Mouse (Mus musculus) liver, embryonic 18 days (tissue): ENCODE measurements around the gene Slc17a2. TPM values are rescaled to one million over a fixed set of nuclear protein-coding genes. Genes with fewer than 3 reads are reported as not detected.

ENCODE experiments used
- polyA plus RNA-seq: library from polyadenylated mRNA; depleted of rRNA; stranded (reverse); fragments of >200 nt; gene quantifications from 2 replicates; pipeline ENCODE4 v1.2.3, GENCODE M21; 2012; rRNA removed

Slc17a2 gene
- polyA plus RNA-seq = 17.4 and 22.1 TPM in 2 replicates

GRCm38 (mm10) chr13:23806422-23807052 lies at the start of gene Slc17a2:
TSS of gene Slc17a2 (plus strand) at chr13:23806993.

GRCm38 (mm10) chr13:23760972-23761864 lies 45.6 kb upstream of the Slc17a2 start, which contains the start of gene Hist1h4a:
TSS of gene Hist1h4a (minus strand) at chr13:23761230.

GRCm38 (mm10) chr13:23761871-23762821 lies 44.6 kb upstream of the Slc17a2 start, which contains the start of gene Hist1h3a:
TSS of gene Hist1h3a (minus strand) at chr13:23762386.

GRCm38 (mm10) chr13:23763586-23764323 lies 43.0 kb upstream of the Slc17a2 start, which contains the start of gene Hist1h1a:
TSS of gene Hist1h1a (plus strand) at chr13:23763666.

DNA sequence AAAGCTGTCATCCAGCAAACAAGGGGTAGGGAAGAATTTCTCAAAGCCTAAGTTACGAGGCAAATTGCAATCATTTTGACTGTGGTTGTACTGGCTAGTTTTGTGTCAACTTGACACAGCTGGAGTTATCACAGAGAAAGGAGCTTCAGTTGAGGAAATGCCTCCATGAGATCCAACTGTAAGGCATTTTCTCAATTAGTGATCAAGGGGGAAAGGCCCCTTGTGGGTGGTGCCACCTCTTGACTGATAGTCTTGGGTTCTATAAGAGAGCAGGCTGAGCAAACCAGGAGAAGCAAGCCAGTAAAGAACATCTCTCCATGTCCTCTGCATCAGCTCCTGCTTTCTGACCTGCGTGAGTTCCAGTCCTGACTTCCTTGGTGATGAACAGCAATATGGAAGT lies 37.2 kb upstream of the Slc17a2 start, which contains the start of gene Trim38:
Gene Trim38, plus strand, starts transcription at position 301 of the 400 bp plus-strand sequence.

GRCm38 (mm10) chr13:23839308-23839707 lies 32.5 kb downstream of the Slc17a2 start, which contains the start of gene Slc17a3:
TSS of gene Slc17a3 (plus strand) at chr13:23839434.

GRCm38 (mm10) chr13:23867405-23867804 lies 60.6 kb downstream of the Slc17a2 start, which contains the start of gene Slc17a1:
TSS of gene Slc17a1 (plus strand) at chr13:23867750.

Other genes with a start within 250 kb of the Slc17a2 start
- 9.6 and 10.2 TPM in 2 replicates for gene Hist1h3e, start 244.6 kb upstream of the Slc17a2 start, polyA plus RNA-seq
- 5.8 and 7.7 TPM in 2 replicates for gene Hist1h2ae, start 235.8 kb upstream of the Slc17a2 start, polyA plus RNA-seq
- gene Hist1h2bg, start 235.6 kb upstream of the Slc17a2 start, polyA plus RNA-seq = 17.2 and 22.8 TPM in 2 replicates
- 6.0 and 6.2 TPM in 2 replicates for gene Hist1h2bf, start 232.8 kb upstream of the Slc17a2 start, polyA plus RNA-seq
- gene Hist1h2ad, start 232.6 kb upstream of the Slc17a2 start, polyA plus RNA-seq = 3.7 and 4.7 TPM in 2 replicates
- gene Hist1h3d, start 231.2 kb upstream of the Slc17a2 start, polyA plus RNA-seq = 8.9 and 13.3 TPM in 2 replicates
- 3.9 and 4.3 TPM in 2 replicates for gene Hist1h4d, start 225.4 kb upstream of the Slc17a2 start, polyA plus RNA-seq
- gene Hist1h2be, start 185.9 kb upstream of the Slc17a2 start, polyA plus RNA-seq = 1.4 and 2.2 TPM in 2 replicates
- gene Hist1h1e, start 184.4 kb upstream of the Slc17a2 start, polyA plus RNA-seq = 3.3 and 4.1 TPM in 2 replicates
- 0.76 and 1.2 TPM in 2 replicates for gene Hist1h2ac, start 123.0 kb upstream of the Slc17a2 start, polyA plus RNA-seq
- 165 and 208 TPM in 2 replicates for gene Hist1h2bc, start 122.8 kb upstream of the Slc17a2 start, polyA plus RNA-seq
- not detected in 2 replicates for gene Hist1h1t, start 111.2 kb upstream of the Slc17a2 start, polyA plus RNA-seq
- 2.3 and 3.2 TPM in 2 replicates for gene Hist1h4c, start 108.5 kb upstream of the Slc17a2 start, polyA plus RNA-seq
- gene Hfe, start 96.1 kb upstream of the Slc17a2 start, polyA plus RNA-seq = 10.0 and 10.7 TPM in 2 replicates
- 40.4 and 60.9 TPM in 2 replicates for gene Hist1h1c, start 68.2 kb upstream of the Slc17a2 start, polyA plus RNA-seq
- gene Hist1h3c, start 61.4 kb upstream of the Slc17a2 start, polyA plus RNA-seq = 16.3 and 21.4 TPM in 2 replicates
- gene Hist1h2bb, start 60.3 kb upstream of the Slc17a2 start, polyA plus RNA-seq = 5.1 and 8.2 TPM in 2 replicates
- gene Hist1h2ab, start 55.9 kb upstream of the Slc17a2 start, polyA plus RNA-seq = 13.7 and 14.6 TPM in 2 replicates
- 14.5 and 19.5 TPM in 2 replicates for gene Hist1h3b, start 54.7 kb upstream of the Slc17a2 start, polyA plus RNA-seq
- 7.3 and 11.1 TPM in 2 replicates for gene Hist1h4b, start 50.0 kb upstream of the Slc17a2 start, polyA plus RNA-seq
- 2.8 and 3.4 TPM in 2 replicates for gene Hist1h4a, start 45.8 kb upstream of the Slc17a2 start, polyA plus RNA-seq
- gene Hist1h3a, start 44.6 kb upstream of the Slc17a2 start, polyA plus RNA-seq = 11.4 and 14.3 TPM in 2 replicates
- gene Hist1h1a, start 43.3 kb upstream of the Slc17a2 start, polyA plus RNA-seq = 3.2 and 4.1 TPM in 2 replicates
- gene Trim38, start 37.1 kb upstream of the Slc17a2 start, polyA plus RNA-seq = not detected in 2 replicates
- 12.0 and 12.9 TPM in 2 replicates for gene Slc17a3, start 32.4 kb downstream of the Slc17a2 start, polyA plus RNA-seq
- 0.71 and 0.93 TPM in 2 replicates for gene Slc17a1, start 60.8 kb downstream of the Slc17a2 start, polyA plus RNA-seq
- gene Slc17a4, start 108.0 kb downstream of the Slc17a2 start, polyA plus RNA-seq = 0.36 and 0.66 TPM in 2 replicates
- not detected in 2 replicates for gene Hist1h2ba, start 127.2 kb downstream of the Slc17a2 start, polyA plus RNA-seq
- gene Hist1h2aa, start 127.5 kb downstream of the Slc17a2 start, polyA plus RNA-seq = not detected in 2 replicates
- not detected in 2 replicates for gene Scgn, start 184.2 kb downstream of the Slc17a2 start, polyA plus RNA-seq